Mouse (Mus musculus) limb, embryonic 10.5 days (tissue): ENCODE results near the gene Tas2r109. TPM values are rescaled to one million over a fixed set of nuclear protein-coding genes. Genes with fewer than 3 reads are reported as not detected.
"Not testable (repeated sequence)": the region's sequence is repeated elsewhere in the genome, so short reads cannot be mapped to it uniquely, and the experiment has no call there.

Experiments used
- DNase-seq: peaks from one replicate; pipeline ENCODE4 v3.0.0-alpha.2; 2017; ENCODE audit warnings: low spot score
- H3K27ac ChIP-seq: fragments of 300-500 bp; sonication (generic); 2 replicates; pipeline ENCODE4 v1.5.1; 2016; ENCODE audit warnings: mild to moderate bottlenecking
- H3K27me3 ChIP-seq: fragments of 300-500 bp; sonication (generic); 2 replicates; pipeline ENCODE4 v1.6.1; 2016; ENCODE audit warnings: low read depth, mild to moderate bottlenecking; ENCODE audit not compliant: poor library complexity, severe bottlenecking
- H3K36me3 ChIP-seq: fragments of 300-500 bp; sonication (generic); 2 replicates; pipeline ENCODE4 v1.6.1; 2016; ENCODE audit warnings: mild to moderate bottlenecking, moderate library complexity
- H3K4me1 ChIP-seq: fragments of 300-500 bp; sonication (generic); 2 replicates; pipeline ENCODE4 v1.6.1; 2016
- H3K4me3 ChIP-seq: fragments of 300-500 bp; sonication (generic); 2 replicates; pipeline ENCODE4 v1.5.1; 2016; ENCODE audit warnings: mild to moderate bottlenecking, moderate library complexity
- H3K9me3 ChIP-seq: fragments of 300-500 bp; sonication (generic); replicated peaks from 2 replicates; pipeline ENCODE4 v1.6.1; 2016; ENCODE audit warnings: mild to moderate bottlenecking
- WGBS: fragments of 180-500 bp; shearing (Covaris S2); methylation state at CpG from one replicate; pipeline ENCODE4 v1.1.7; 2016; 5-methylcytosine and 5-hydroxymethylcytosine counted together
- polyA plus RNA-seq: library from polyadenylated mRNA; unstranded; fragments of >200 nt; fragmentation: Nextera tagmentation; extraction: Ambion mirVana; gene quantifications from 2 replicates; pipeline ENCODE4 v1.2.1, GENCODE M21; 2016

Tas2r109 gene
- not detected in 2 replicates for polyA plus RNA-seq

DNA sequence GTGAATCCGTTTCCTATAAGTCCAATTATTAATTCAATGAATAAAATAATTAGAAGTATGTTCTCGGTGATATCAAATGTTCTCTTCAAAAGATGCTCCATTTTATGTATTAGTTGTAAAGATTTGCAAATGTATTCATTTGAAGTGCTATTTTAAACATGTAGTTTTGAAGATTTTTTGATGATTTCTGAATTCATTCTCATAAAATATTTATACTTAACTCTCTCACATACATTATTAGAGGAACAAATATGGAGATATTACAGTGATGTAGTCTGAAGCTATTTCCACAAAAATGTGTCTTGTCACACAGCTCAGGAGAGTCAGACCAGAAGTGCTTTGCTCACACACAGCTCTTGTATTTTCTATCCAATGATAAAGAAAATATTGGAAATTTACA is at the start of gene Tas2r109:
Tas2r109 (minus strand) TSS at position 101 of the 400 bp plus-strand sequence.
- no peak within 1 kb of the TSS for H3K4me3 ChIP-seq
- WGBS = 92% methylated on average over 2 of the region's 2 CpGs
- no peaks in the 10 kb centered on the region for H3K27me3 ChIP-seq
- no peaks in the 10 kb centered on the region for H3K4me1 ChIP-seq
- no peaks in the 10 kb centered on the region for H3K9me3 ChIP-seq
- no peak within 1 kb of the TSS for H3K27ac ChIP-seq
- no peak for DNase-seq
- no peaks in the 10 kb centered on the region for H3K36me3 ChIP-seq

DNA sequence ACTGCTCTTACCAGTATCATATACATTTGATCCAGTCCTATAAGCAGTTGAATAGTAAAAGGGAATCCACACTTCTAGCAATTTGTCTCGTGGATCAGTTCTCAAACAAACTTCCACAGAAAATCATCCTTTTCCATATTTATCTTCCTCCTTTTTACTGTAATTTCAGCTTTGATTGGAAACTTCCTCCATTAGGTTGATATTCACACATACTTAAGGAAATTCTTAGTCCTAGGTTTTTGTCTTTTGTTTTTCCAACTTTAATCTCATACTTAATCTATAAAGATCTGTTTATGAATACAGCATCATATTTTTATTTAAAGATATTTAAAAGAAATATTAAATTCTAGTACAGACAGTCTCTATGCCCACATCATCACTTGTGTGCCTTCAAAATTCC is 22.9 kb downstream of the Tas2r109 start, which contains the start of gene Tas2r131:
Tas2r131 (minus strand) TSS at position 101 of the 400 bp plus-strand sequence.
- H3K27me3 ChIP-seq = no peaks in the 10 kb centered on the region
- no peak within 1 kb of the TSS for H3K4me3 ChIP-seq
- no peak for DNase-seq
- no peaks in the 10 kb centered on the region for H3K9me3 ChIP-seq
- no peaks in the 10 kb centered on the region for H3K36me3 ChIP-seq
- no peaks in the 10 kb centered on the region for H3K4me1 ChIP-seq
- WGBS = 78% methylated on average over 1 of the region's 1 CpGs
- no peak within 1 kb of the TSS for H3K27ac ChIP-seq

DNA sequence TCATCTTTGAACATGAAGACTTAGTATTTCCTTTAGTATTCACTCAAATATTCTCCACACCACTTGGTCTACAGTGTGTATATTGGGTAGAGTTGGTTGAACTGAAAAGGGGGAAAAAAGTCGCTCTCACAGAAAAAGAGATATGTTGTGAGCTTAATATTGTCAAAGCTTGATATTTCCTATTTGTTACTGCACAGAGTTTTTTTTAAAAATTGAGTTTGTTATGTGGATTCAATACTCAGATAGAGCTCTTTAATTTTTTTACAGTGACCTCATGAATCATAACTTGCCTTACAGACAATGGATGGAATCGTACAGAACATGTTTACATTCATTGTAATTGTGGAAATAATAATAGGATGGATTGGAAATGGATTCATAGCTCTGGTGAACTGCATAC is 30.0 kb downstream of the Tas2r109 start, which contains the start of gene Tas2r129:
Tas2r129 (plus strand) TSS at position 301 of the 400 bp plus-strand sequence.
- 88% methylated on average over 2 of the region's 2 CpGs for WGBS
- Histone ChIP-seq H3K4me3 (no peak within 1 kb of the TSS), H3K4me1 (no peaks in the 10 kb centered on the region), H3K27ac (no peak within 1 kb of the TSS), H3K27me3 (no peaks in the 10 kb centered on the region), H3K9me3 (no peaks in the 10 kb centered on the region), H3K36me3 (no peaks in the 10 kb centered on the region)
- no peak for DNase-seq

DNA sequence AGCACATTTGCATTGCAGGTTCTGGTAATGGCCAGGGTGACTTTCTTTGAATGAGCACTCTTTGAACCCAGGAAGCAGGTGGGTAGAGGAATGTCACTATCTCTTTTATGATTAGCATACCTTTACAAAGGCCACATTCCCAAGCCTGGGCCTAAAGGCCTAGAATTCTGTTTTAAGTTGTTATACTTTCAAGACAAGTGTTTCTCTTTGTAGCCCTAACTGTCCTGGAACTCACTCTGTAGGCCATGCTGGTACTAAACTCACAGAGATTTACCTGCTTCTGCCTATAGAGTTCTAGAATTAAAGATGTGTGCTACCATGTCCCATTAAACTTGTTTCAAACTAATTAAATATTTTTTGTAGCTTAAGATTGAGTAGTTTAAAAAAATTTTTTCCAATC is 39.4 kb downstream of the Tas2r109 start:
- H3K9me3 ChIP-seq, H3K4me1 ChIP-seq, H3K36me3 ChIP-seq, H3K27ac ChIP-seq, H3K27me3 ChIP-seq, H3K4me3 ChIP-seq, DNase-seq: not testable (repeated sequence)

Other genes with a start within 250 kb of the Tas2r109 start
- not detected in 2 replicates for gene Tas2r115, start 242.9 kb downstream of the Tas2r109 start, polyA plus RNA-seq
- gene Tas2r124, start 226.2 kb downstream of the Tas2r109 start, polyA plus RNA-seq = not detected in 2 replicates
- not detected in 2 replicates for gene Tas2r102, start 218.8 kb downstream of the Tas2r109 start, polyA plus RNA-seq
- gene Tas2r136, start 202.8 kb downstream of the Tas2r109 start, polyA plus RNA-seq = not detected in 2 replicates
- gene Tas2r117, start 178.1 kb downstream of the Tas2r109 start, polyA plus RNA-seq = not detected in 2 replicates
- not detected in 2 replicates for gene Tas2r123, start 133.8 kb downstream of the Tas2r109 start, polyA plus RNA-seq
- not detected in 2 replicates for gene Tas2r116, start 125.5 kb downstream of the Tas2r109 start, polyA plus RNA-seq
- not detected in 2 replicates for gene Tas2r110, start 113.0 kb downstream of the Tas2r109 start, polyA plus RNA-seq
- not detected in 2 replicates for gene Tas2r113, start 88.0 kb downstream of the Tas2r109 start, polyA plus RNA-seq
- not detected in 2 replicates for gene Tas2r125, start 71.3 kb downstream of the Tas2r109 start, polyA plus RNA-seq
- not detected in 2 replicates for gene Tas2r129, start 29.9 kb downstream of the Tas2r109 start, polyA plus RNA-seq
- gene Tas2r131, start 23.0 kb downstream of the Tas2r109 start, polyA plus RNA-seq = not detected in 2 replicates
- gene Tas2r103, start 56.1 kb upstream of the Tas2r109 start, polyA plus RNA-seq = not detected in 2 replicates
- gene Tas2r140, start 74.9 kb upstream of the Tas2r109 start, polyA plus RNA-seq = not detected in 2 replicates
- gene Smim10l1, start 123.9 kb upstream of the Tas2r109 start, polyA plus RNA-seq = 51.7 and 64.5 TPM in 2 replicates